Mouse (Mus musculus): ENCODE data around the gene Cdhr1.

GRCm38 (mm10) chr14:37109975-37110374 is 11.8 kb upstream of the Cdhr1 start:
- TF ChIP-seq CTCF (IDR thresholded peaks at IDR 0.05; ENCODE audit: low read depth, low read length) = no peak
- TF ChIP-seq POLR2A (IDR thresholded peaks at IDR 0.05; ENCODE audit: extremely low read depth, insufficient read depth, low read length) = no peak

All from liver, adult 2 months (tissue).